Mouse (Mus musculus): ENCODE data around the gene Plxnc1.

- TF ChIP-seq TCF12 (IDR thresholded peaks at IDR 0.05; ENCODE audit: low read depth, low read length) (peak; percentile 53; the same call in 1 of the 2 replicates), CTCF (conservative IDR thresholded peaks at IDR 0.05 in 1 of 2, IDR thresholded peaks at IDR 0.05 in 1 of 2; ENCODE audit: low read depth in 2 of 2, low read length in 2 of 2) (no peak), POLR2A (IDR thresholded peaks at IDR 0.05; ENCODE audit: low read depth, low read length) (no peak), NELFE (IDR thresholded peaks at IDR 0.05; ENCODE audit: low read depth, low read length) (no peak), MAX (IDR thresholded peaks at IDR 0.05; ENCODE audit: low read length) (no peak), USF1 (IDR thresholded peaks at IDR 0.05; ENCODE audit: low read depth, low read length) (no peak)
Observed at GRCm38 (mm10) chr10:94804029-94804908, 140.4 kb downstream of the Plxnc1 start.

Measured in CH12.LX (cell line).